Mouse (Mus musculus): Measurements from ENCODE around the gene Olig1. TPM values are rescaled to one million over a fixed set of nuclear protein-coding genes. Genes with fewer than 3 reads are reported as not detected.

Gene Olig1
- total and polyA plus RNA-seq, 3 experiments = not detected

DNA sequence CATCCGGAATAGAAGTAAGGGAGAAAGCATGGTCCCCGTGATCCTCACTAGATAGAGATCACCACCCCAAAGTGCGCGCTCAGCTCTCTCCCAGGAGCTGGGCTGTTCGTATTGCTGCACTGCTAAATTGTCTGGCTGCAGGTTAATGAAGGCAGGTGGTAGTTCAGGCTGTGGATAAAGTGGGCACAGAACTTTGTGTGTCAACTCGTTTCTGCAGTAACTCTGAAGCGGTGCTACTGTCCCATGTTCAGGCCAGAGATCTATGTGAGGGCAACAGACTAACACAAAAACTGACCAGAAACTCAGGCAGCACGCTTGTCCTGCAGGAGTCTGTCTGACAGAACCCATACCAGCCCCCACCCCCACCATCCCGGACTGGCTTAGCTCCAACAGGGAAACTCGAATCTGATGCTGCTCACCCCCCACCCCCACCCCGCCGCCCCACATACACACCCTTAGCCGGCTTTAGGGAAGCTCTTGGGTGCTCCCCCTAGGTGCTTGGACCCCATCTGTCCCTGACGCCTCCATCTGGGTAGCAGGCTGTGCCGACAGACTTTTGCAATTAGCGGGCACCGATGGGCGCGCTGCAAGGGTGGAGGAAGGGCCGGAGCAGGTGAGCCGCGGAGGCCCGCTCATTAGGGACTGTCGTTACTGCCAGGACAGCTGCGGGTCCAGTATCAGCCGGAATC is 37.6 kb upstream of the Olig1 start:
- Histone ChIP-seq H3K9ac (ENCODE audit: control insufficient read depth, low read depth, low read length, poor library complexity, severe bottlenecking) (no peak overlapping the region), H3K36me3 (ENCODE audit: control insufficient read depth in 1 of 2, insufficient read depth in 2 of 2, low read length in 2 of 2) (no peaks in the 10 kb centered on the region), H3K9me3 (replicated peaks; ENCODE audit: insufficient read depth, low read length) (no peaks in the 10 kb centered on the region), H3K27ac (ENCODE audit: control insufficient read depth, low read depth, low read length) (no peak overlapping the region), H3K4me1 (ENCODE audit: control insufficient read depth in 1 of 2, insufficient read depth in 2 of 2, low read length in 2 of 2) (no peaks in the 10 kb centered on the region), H3K27me3 (ENCODE audit: control insufficient read depth in 1 of 2, insufficient read depth in 2 of 2, low read length in 2 of 2) (no peaks in the 10 kb centered on the region; a peak in 1 of 4 replicates), H3K79me2 (ENCODE audit: control insufficient read depth, insufficient read depth, low read length, poor library complexity) (no peaks in the 10 kb centered on the region), H3K4me3 (ENCODE audit: control insufficient read depth in 1 of 2, insufficient read depth in 1 of 2, low read depth in 2 of 2, low read length in 2 of 2) (no peak overlapping the region)
- no peak for DNase-seq (ENCODE audit: low read depth, low spot score)
- TF ChIP-seq EP300 (IDR thresholded peaks at IDR 0.05; ENCODE audit: low read depth in 1 of 2, low read length in 2 of 2) = no peak

DNA sequence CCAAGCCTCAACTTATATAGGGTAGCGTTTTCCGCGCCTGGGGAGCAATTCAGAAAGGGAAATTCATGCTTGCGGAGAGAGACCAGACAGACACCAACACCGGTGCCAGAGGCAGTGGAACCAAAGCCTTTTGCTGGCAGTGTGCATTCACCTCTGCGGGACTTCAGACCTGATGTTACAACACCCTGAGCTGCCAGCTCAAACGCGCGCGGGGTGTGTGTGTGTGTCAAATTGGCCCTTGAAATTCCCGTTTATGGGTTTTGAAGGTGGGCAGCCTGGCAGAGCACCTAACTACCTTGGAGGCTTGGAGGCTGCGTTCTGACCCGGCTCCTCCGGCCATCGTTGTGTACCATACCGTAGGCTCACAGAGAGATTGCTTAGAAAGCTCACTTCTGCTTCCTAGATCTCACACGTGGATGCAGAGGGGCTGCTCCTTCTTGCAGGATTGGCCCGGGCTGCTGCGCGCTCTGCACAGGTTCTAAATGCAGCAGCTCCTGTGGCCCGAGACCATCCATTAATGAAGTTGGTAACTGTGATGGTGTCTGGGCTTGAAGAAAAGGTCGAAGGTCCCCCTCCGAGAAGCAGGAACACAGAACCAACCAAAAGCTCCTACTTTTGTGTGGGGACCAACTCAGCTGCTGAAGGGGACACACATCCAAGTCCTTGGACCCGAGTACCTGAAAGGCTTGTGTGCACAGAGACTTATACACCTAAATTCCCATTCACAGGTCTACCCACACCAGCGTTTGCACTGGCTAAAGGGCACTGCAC is 36.9 kb upstream of the Olig1 start:
- TF ChIP-seq RAD21 (IDR thresholded peaks at IDR 0.05; ENCODE audit: low read depth, low read length) = no peak
- no peak for TF ChIP-seq ELF1 (IDR thresholded peaks at IDR 0.05; ENCODE audit: low read depth, low read length)
- TF ChIP-seq ZMIZ1 (IDR thresholded peaks at IDR 0.05; ENCODE audit: low read depth, low read length) = no peak
- no peak for TF ChIP-seq HCFC1 (IDR thresholded peaks at IDR 0.05; ENCODE audit: low read depth, low read length)
- TF ChIP-seq SMC3 (IDR thresholded peaks at IDR 0.05; ENCODE audit: low read depth, low read length) = no peak
- no peak for TF ChIP-seq POLR2AphosphoS5 (IDR thresholded peaks at IDR 0.05; ENCODE audit: borderline replicate concordance, low read depth, low read length)
- no peak for TF ChIP-seq KAT2A (conservative IDR thresholded peaks at IDR 0.05; ENCODE audit: low read depth, low read length)
- TF ChIP-seq ETS1 (IDR thresholded peaks at IDR 0.05; ENCODE audit: low read depth, low read length) = no peak
- no peak for TF ChIP-seq BHLHE40 (IDR thresholded peaks at IDR 0.05; ENCODE audit: borderline replicate concordance, low read depth, low read length)
- no peak for TF ChIP-seq CTCF (IDR thresholded peaks at IDR 0.05 in 2 of 3, conservative IDR thresholded peaks at IDR 0.05 in 1 of 3; ENCODE audit: control insufficient read depth in 1 of 3, insufficient read depth in 1 of 3, low read depth in 2 of 3, low read length in 3 of 3, poor library complexity in 1 of 3, severe bottlenecking in 1 of 3)
- TF ChIP-seq ZKSCAN1 (IDR thresholded peaks at IDR 0.05; ENCODE audit: low read depth, low read length) = no peak
- TF ChIP-seq UBTF (IDR thresholded peaks at IDR 0.05; ENCODE audit: borderline replicate concordance, insufficient read depth, low read depth, low read length) = no peak
- TF ChIP-seq RCOR1 (IDR thresholded peaks at IDR 0.05; ENCODE audit: low read depth, low read length) = no peak
- no peak for TF ChIP-seq GATA1 (IDR thresholded peaks at IDR 0.05; ENCODE audit: low read depth, low read length)
- TF ChIP-seq JUND (IDR thresholded peaks at IDR 0.05; ENCODE audit: low read depth, low read length) = no peak
- TF ChIP-seq GABPA (IDR thresholded peaks at IDR 0.05; ENCODE audit: low read depth, low read length) = no peak
- no peak for TF ChIP-seq ZC3H11A (IDR thresholded peaks at IDR 0.05; ENCODE audit: low read depth, low read length)
- TF ChIP-seq USF2 (IDR thresholded peaks at IDR 0.05; ENCODE audit: borderline replicate concordance in 1 of 2, insufficient read depth in 1 of 2, low read depth in 1 of 2, low read length in 2 of 2) = no peak
- TF ChIP-seq POLR2AphosphoS2 (IDR thresholded peaks at IDR 0.05; ENCODE audit: low read length) = no peak
- H3K27me3 ChIP-seq (ENCODE audit: control insufficient read depth in 1 of 2, insufficient read depth in 2 of 2, low read length in 2 of 2) = no peaks in the 10 kb centered on the region; a peak in 1 of 4 replicates
- no peak for DNase-seq (ENCODE audit: low read depth, low spot score)
- no peak overlapping the region for H3K9ac ChIP-seq (ENCODE audit: control insufficient read depth, low read depth, low read length, poor library complexity, severe bottlenecking)
- no peaks in the 10 kb centered on the region for H3K79me2 ChIP-seq (ENCODE audit: control insufficient read depth, insufficient read depth, low read length, poor library complexity)
- H3K4me1 ChIP-seq (ENCODE audit: control insufficient read depth in 1 of 2, insufficient read depth in 2 of 2, low read length in 2 of 2) = no peaks in the 10 kb centered on the region
- H3K36me3 ChIP-seq (ENCODE audit: control insufficient read depth in 1 of 2, insufficient read depth in 2 of 2, low read length in 2 of 2) = no peaks in the 10 kb centered on the region
- H3K4me3 ChIP-seq (ENCODE audit: control insufficient read depth in 1 of 2, insufficient read depth in 1 of 2, low read depth in 2 of 2, low read length in 2 of 2) = no peak overlapping the region
- H3K27ac ChIP-seq (ENCODE audit: control insufficient read depth, low read depth, low read length) = no peak overlapping the region
- no peaks in the 10 kb centered on the region for H3K9me3 ChIP-seq (replicated peaks; ENCODE audit: insufficient read depth, low read length)

Measured in MEL (cell line).